Mouse (Mus musculus) liver (tissue): ENCODE results near the gene Ndufs2.

Experiments used
- DNase-seq: peaks from one replicate; pipeline ENCODE4 v3.0.0-alpha.2; 2020; ENCODE audit warnings: mixed read lengths

Ndufs2 gene

DNA sequence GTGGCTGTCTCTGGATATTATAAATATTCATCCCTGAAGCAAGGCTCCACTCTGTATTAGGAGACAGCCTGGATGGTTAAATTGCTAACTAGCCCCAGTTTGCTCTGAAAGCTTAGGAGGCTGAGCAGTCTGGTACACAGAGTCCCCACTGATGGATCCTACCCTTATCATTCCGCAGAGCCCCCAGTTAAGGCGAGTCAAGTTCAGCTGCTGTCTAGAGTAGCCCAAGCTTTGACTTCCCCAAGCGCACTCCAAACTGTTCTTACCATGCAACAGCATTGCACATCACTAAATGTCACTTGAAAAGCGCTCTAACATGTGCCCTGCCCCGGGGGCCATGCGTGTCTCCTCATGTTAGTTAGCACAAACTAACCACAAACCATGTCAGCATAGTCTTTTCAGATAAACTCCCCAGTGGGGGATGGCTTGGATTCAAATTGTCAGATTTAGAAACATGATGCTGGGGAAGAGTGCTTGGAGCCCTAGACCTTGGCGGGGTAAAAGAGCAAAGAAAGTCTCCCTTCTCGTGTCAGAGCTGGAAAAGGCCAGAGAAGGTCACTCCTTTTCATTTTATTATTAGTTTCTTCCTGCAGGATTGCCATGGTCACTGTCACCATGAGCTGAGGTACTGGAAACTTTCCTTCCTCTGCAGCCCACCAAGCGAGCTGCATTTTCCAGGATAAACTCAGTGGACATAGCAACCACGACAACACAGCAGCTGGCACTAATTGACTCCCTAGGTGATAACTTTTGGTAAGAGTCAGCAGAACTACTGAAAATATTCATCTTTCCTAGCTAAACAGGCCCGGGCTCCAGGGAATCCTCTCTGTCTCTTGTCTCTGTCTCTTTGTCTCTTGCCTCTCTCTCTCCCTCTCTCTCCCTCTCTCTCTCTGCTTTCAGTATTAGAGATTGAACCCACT is 57.0 kb downstream of the Ndufs2 start:
- no peak for DNase-seq

DNA sequence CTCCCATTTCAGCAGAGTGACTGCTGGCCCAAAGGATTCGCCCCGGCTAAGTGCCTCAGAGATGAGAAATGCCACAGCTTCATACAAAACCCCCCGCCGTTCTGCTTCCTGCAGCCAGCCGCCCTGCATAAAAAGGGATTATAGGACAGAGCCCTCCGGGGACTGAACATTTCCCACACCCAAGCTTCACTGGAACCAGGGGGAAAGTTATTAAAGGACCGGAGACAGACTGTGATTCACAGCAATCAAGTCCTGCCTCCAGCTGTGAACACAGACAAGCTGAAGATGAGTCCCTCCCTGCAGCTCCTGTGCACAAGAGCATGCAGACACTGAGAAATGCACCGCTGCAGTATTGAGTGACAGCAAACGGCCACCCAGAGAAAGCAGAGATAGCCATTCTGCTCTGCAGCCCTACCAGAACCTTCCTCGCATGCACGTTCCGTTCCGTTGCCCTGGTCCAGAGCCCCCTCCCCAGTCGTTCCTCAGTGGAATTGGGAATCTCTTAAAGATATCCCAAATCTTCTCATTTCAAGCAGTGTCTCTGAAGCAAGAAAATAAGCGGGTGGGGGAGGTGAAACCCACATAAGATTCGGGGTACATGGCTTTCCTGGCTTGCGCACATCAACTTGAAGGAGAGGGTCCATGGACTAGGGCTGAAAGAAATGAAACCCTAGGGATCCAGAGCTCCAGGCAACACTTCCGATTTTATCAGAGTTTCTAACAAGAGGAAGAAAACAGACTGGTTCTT is 57.9 kb downstream of the Ndufs2 start:
- no peak for DNase-seq

DNA sequence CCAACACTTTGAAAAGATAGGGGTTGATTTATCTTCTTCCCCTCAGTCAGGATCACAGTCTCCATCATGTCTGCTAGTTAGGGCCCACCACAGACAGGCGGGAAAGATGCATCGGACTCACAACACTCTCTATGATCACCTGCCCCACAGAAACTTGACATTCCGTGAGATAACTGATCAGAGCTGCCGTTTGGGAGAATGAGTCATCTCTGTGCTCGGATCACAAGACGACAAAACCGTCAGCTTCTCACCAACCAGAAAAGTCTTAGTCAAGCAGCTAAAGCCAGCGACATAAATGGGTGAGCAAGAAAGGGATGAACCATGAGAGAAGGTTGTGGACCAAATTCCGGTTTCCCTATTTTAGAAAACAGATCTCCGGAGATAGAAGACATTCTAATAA is 58.9 kb downstream of the Ndufs2 start:
- no peak for DNase-seq

DNA sequence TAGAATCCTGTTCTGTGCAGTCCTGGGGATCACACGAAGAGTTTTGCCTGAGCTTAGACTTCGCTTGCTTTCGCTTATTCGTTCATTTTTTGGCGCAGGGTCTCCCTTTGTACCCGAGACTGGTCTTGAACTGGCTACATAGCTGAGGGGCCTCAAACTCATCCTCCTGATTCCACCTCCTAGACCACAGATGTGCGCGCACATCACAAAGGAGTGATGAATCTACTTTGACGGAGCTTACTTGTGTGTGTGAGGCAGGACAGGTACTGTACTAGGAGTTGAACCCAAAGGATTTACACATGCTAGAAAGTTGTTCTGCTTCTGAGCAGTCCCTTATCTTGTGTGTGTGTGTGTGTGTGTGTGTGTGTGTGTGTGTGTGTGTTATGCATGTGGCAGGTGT is 60.4 kb downstream of the Ndufs2 start:
- DNase-seq = no peak

DNA sequence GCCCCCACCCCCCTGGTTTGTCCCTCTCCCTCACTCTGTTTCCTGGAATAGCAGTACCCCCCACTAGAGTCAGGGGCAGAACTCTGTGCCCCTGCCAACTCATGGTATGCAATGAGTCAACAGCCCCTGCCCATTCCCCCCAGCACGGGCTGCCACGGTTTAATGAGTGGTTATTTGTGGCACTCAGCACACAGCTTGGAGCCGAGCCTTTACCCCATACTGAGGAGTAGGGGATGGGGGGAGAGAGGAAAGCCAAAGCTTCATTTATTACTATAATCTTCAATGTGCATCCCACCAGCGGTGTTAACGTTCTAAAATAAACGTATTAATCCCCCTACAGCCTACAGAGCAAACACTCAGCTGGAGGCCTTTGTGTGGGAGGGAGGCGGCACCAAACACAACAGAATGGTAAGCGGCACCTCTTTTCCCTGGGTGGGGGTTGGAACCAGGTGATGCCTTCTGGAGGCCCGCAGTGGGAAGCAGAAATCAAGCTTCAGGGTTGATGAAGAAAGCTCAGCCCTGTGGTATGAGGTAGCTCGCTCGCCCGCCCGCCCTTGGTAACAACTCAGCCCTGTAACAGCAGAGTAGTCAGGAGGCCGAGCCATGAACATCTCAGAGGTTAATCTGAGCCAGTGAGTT is 61.6 kb downstream of the Ndufs2 start:
- no peak for DNase-seq

DNA sequence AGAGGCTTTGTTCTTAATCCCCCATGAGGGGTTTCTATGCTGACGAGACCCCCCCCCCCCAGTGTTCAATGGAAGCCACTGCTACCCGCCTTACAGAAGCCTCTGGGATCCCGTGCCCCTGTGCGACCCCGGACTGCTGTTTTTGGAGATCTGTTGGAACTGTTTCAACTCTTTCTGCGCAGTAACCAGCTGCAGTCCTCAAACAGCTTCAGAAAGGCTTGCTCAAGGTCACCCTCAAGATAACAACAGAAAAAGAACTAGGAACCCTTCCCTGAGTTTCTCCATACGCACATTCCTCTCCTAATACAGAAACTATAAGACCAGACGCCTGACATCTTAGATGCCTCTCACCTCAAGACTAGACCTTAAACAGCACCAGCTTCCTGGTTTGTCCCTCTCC is 62.1 kb downstream of the Ndufs2 start:
- no peak for DNase-seq

DNA sequence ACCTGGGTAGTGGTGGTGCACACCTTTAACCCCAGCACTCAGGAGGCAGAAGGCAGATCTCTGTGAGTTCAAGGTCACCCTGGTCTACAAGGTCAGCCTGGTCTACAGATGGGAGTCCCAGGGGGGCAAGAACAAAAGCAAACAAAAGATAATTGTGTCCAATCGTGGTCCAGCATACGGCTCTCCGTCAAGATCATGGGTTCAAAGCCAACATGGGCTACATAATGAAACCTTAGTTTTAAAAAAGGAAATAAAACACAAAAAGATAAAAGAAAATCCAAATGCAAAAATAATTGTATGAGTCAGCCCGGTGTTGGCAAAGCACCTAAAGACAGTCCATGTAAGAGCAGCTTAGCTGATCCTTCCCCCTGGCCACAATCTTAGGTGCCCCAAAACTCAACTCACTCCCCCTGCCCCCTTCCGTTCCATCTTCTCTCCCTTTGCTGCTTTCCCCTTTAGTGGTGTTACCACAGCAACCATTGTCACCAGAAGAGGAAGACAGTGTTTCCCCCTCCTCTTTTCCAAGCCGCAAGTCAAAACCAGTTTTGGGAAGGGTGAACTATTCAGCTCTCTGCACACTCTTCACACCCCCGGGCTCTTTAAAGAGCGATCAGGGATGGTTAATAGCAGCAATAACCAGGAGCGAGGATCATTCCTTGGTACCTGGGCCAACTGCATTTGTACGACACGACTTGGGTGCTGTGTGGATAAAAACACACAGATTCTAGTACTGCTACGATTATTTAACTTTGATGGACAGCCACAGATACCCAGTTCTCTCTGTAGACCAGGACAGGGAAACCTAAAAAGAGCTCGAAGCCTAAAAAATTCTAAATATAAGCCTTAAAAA is 63.1 kb downstream of the Ndufs2 start:
- no peak for DNase-seq

DNA sequence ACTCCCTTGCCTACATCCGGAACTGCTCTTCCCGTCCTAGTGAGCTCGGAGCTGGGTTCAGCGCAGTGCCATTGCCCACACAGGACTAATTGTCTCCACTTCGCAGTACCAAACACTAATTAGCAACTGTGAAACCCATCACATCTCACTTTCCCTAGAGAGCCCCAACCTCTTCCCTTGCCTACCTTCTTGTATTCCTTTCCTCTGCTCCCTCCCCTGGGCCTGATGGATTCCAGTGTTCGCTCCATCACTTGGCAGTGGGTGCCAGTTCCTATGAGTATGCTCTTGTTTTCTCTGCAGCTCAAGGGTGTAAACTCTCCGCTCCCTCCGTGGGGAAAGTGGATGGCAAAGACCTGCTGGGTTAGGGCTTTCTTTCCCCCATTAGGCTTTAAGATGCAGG is 65.5 kb downstream of the Ndufs2 start:
- DNase-seq = no peak
